Mouse (Mus musculus): ENCODE data around the gene Pafah2. TPM values are rescaled to one million over a fixed set of nuclear protein-coding genes. Genes with fewer than 3 reads are reported as not detected.

The Pafah2 gene
- 6.3 and 6.4 TPM in 2 replicates for polyA plus RNA-seq (2016; fragmentation: Nextera tagmentation; extraction: Ambion mirVana)

DNA sequence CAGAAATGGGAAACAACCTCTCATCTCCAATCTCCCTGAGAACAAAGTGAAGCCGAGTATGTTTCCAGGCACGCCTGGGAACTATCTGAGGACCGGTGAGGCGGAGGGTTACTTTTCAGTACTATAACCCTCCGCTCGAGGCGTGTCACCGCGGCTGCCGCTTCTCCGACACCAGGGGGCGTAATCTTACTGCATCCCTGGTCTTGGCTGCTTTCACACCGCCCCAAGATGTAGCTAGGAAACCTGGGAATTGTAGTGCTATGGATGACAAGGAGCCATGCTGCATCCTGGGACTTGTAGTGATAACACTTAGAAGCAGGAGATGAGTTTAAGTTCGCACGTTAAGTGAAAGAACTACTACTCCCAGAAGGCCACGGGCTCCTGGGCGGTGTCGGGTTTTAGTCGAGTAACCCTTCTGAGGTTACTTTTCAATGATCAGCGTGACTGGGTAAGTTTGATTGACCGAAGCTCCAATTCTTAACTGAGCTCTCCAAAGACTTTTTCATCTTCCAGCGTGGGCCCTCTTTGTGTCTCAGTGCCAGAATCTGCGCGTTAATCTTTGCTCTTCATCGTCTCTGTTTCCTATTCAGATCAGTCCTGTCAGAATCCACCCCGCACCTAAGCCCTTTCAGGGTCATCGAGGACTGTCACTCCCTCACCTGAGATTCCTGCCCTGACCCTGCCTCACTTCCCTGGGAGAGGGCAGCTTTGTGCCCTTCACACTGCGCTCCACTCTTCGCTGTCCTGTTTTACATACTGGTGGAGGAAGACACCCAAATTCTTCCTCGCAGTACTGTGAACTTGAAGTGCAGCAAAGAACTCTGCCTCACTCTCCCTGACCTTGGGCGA is at the start of gene Pafah2:
Gene Pafah2, plus strand, starts transcription at position 344 of the 849 bp plus-strand sequence.
- WGBS = under 1% methylated on average over 31 of the region's 31 CpGs
- peak; percentile 91 for DNase-seq (ENCODE audit: extremely low spot score, low spot score)
- no peaks in the 10 kb centered on the region for H3K27me3 ChIP-seq (ENCODE audit: poor library complexity, severe bottlenecking)
- peak within 1 kb of the TSS; percentile 83 for H3K27ac ChIP-seq
- no peaks in the 10 kb centered on the region for H3K36me3 ChIP-seq (replicated peaks)
- H3K9me3 ChIP-seq = peaks cover 4% of the 10 kb centered on the region
- peaks cover 45% of the 10 kb centered on the region for H3K4me1 ChIP-seq
- H3K4me3 ChIP-seq = peak within 1 kb of the TSS; percentile 58

DNA sequence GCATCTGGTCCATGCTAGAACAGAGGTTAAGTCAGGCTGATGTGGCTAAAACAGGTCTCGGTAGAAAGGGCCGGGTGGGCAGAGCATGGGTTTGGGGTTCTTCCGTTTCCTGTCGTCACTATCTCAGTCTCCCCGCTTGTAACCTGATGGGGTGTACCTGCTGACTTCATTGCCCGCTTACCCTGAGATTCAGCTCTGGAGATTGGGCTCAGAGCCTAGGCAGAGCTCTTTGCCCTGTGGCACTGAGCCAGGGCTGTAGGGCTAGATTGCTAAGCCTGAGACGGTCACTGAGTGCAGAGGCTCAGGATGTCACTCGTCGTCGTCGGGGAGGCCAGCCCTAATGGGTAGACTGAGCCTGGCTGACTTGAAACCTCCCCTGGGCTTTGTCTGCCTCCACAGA is 48.0 kb upstream of the Pafah2 start:
- 82% methylated on average over 11 of the region's 11 CpGs for WGBS
- H3K4me1 ChIP-seq = peaks cover 26% of the 10 kb centered on the region

DNA sequence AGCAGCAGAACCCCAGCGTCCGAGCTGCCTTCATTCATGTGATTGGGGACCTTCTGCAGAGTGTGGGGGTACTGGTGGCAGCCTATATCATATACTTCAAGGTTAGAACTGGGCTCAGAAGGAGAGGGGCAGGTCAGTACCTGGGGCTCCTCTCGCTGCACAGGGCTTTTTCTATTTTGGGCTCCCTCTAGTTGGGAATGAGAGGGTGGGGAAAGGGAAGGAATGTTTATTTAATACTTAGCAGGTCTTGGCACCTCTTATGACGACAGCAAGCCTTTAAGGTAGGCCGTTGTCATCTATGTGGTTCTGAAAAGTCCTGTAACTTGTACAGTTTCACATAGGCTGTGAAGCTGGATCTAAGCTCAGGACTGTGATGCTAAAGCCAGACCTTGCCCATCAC is 47.6 kb upstream of the Pafah2 start:
- Histone ChIP-seq H3K27ac (no peak overlapping the region), H3K27me3 (ENCODE audit: poor library complexity, severe bottlenecking) (peaks cover 46% of the 10 kb centered on the region), H3K4me3 (no peak overlapping the region), H3K9me3 (no peaks in the 10 kb centered on the region), H3K4me1 (peaks cover 22% of the 10 kb centered on the region), H3K36me3 (replicated peaks) (no peaks in the 10 kb centered on the region)
- DNase-seq (ENCODE audit: extremely low spot score, low spot score) = no peak
- 86% methylated on average over 5 of the region's 5 CpGs for WGBS

More for the DNA sequence above, 48.0 kb upstream of the Pafah2 start:
- DNase-seq (ENCODE audit: extremely low spot score, low spot score) = no peak
- Histone ChIP-seq H3K4me3 (no peak overlapping the region), H3K27ac (no peak overlapping the region), H3K27me3 (ENCODE audit: poor library complexity, severe bottlenecking) (peaks cover 50% of the 10 kb centered on the region), H3K9me3 (no peaks in the 10 kb centered on the region), H3K36me3 (replicated peaks) (no peaks in the 10 kb centered on the region)

DNA sequence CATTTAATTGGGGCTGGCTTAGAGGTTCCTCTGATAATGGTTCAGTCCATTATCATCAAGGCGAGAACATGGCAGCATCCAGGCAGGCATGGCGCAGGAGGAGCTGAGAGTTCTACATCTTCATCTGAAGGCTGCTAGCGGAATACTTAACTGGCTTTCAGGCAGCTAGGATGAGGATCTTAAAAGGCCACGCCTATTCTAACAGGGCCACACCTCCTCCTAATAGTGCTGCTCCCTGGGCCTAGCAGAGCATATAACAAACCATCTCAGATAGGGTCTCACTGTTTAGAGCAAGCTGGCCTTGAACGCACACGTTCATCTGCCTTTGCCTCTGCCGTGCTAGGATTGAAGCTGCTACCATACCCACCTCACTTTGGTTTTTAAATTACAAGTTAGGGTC is 46.3 kb upstream of the Pafah2 start:
- no peak overlapping the region for H3K27ac ChIP-seq
- peaks cover 33% of the 10 kb centered on the region for H3K27me3 ChIP-seq (ENCODE audit: poor library complexity, severe bottlenecking)
- peaks cover 17% of the 10 kb centered on the region for H3K4me1 ChIP-seq
- H3K9me3 ChIP-seq = no peaks in the 10 kb centered on the region
- no peaks in the 10 kb centered on the region for H3K36me3 ChIP-seq (replicated peaks)
- H3K4me3 ChIP-seq = no peak overlapping the region
- 90% methylated on average over 7 of the region's 7 CpGs for WGBS
- DNase-seq (ENCODE audit: extremely low spot score, low spot score) = no peak

DNA sequence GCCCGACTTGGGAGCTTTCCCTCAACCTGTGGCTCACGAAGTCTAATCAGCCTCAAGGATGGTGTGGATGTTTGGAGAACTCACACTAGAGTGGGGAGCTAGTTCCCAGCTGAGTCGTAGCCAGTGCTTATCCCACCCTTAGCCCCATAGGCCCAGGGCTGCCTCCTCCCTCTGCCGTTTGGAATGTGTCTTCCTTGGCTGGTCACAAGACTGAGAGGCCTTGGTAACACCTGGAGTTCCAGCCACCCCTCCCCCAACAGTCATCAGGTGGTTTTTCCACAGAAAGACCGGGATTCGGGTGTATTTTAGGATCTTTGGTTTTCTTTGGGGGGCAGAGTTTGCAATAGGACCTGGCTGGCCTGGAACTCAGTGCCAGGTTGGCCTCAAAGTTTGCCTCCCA is 45.5 kb upstream of the Pafah2 start:
- H3K4me3 ChIP-seq = no peak overlapping the region

DNA sequence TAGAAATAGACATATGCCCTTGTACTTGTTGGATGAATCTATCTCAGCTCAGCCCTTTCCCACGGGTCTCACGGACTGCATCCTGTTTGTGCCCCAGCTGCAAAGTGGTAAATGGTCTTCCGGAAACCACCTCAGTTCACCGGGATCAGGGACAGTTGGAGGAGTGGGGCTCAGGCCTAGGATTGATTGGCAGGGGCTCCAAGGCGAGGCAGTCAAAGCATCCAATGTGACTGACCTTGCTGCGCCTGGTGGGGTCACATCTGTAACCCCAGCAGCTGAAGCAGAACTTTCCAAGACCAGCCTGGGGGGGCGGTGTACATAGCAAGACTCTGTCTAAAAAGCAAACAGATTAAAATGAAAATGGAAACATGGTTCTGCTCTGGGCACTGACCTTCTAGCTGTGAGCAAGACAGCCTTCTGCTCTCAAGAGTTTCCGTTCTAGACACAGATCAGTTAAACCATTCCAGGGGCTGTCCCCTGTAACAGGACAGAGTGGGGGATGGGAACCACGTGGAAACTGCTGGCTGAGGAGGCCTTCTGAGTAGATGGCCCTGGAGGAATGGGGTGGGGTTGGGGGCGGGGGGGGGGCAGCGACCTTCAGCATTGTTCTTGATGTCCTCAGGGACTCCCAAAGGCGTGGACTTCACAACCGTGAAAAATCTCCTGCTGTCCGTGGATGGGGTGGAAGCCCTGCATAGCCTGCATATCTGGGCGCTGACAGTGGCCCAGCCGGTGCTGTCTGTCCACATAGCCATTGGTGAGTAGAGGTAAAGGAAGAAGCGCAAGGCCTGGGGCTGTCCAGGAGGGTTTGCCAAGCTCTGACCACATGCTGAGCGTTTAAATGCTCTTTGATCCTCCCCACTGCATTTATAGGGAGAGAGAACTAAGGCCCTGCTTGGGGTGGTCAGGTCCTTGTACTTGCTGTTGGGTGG is 44.5 kb upstream of the Pafah2 start:
- Histone ChIP-seq H3K4me1 (peaks cover 24% of the 10 kb centered on the region), H3K4me3 (no peak overlapping the region), H3K27me3 (ENCODE audit: poor library complexity, severe bottlenecking) (peaks cover 26% of the 10 kb centered on the region), H3K36me3 (replicated peaks) (no peaks in the 10 kb centered on the region), H3K9me3 (no peaks in the 10 kb centered on the region), H3K27ac (peak overlapping the region; percentile 51)
- WGBS = 55% methylated on average over 18 of the region's 18 CpGs
- DNase-seq (ENCODE audit: extremely low spot score, low spot score) = no peak

More for the DNA sequence above, 45.5 kb upstream of the Pafah2 start:
- DNase-seq (ENCODE audit: extremely low spot score, low spot score) = no peak
- Histone ChIP-seq H3K9me3 (no peaks in the 10 kb centered on the region), H3K27me3 (ENCODE audit: poor library complexity, severe bottlenecking) (peaks cover 32% of the 10 kb centered on the region), H3K4me1 (peaks cover 17% of the 10 kb centered on the region), H3K27ac (no peak overlapping the region), H3K36me3 (replicated peaks) (no peaks in the 10 kb centered on the region)
- 89% methylated on average over 6 of the region's 6 CpGs for WGBS

DNA sequence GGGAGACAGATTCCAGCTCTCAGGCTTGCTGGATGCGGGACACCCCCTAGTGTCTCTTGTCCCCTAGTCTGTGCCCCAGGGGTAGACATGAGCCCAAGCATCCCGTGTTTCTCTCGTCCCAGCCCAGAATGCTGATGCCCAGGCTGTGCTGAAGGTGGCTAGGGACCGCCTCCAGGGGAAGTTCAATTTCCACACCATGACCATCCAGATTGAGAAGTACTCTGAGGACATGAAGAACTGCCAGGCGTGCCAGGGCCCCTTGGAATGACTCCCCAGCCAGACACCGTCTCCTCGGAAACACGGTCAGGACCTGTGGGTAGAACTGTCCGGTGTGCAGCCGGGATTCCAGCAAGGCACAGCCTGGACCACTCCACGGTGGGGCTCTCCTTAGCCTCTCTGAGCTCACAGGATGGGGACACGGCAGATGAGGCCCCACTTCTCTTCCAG is 43.8 kb upstream of the Pafah2 start:
- H3K27me3 ChIP-seq (ENCODE audit: poor library complexity, severe bottlenecking) = peaks cover 23% of the 10 kb centered on the region
- H3K27ac ChIP-seq = peak overlapping the region; percentile 51
- H3K9me3 ChIP-seq = no peaks in the 10 kb centered on the region
- peaks cover 28% of the 10 kb centered on the region for H3K4me1 ChIP-seq
- H3K36me3 ChIP-seq (replicated peaks) = no peaks in the 10 kb centered on the region
- H3K4me3 ChIP-seq = no peak overlapping the region
- WGBS = 75% methylated on average over 12 of the region's 12 CpGs
- DNase-seq (ENCODE audit: extremely low spot score, low spot score) = no peak

DNA sequence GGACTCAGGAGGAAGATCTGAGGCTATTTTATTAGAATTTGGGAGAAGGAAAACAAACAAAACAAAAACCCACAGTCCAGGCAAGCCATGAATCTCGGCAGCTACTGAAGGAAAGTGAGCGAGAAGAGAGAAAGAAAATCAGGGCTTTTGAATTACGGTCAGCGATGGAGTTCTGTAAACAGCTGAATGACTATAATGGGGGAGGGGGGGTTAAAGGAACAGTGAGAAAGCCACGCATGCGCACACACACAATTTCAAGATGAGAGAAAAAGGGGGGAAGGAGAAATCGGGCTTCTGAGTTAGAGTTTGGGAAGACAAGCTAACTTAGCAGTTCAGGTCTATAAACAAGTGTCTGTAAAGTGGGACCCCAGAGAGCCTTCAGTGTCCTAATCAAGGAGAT is 43.2 kb upstream of the Pafah2 start:
- WGBS = 81% methylated on average over 7 of the region's 7 CpGs
- no peak overlapping the region for H3K4me3 ChIP-seq
- no peak overlapping the region for H3K27ac ChIP-seq
- H3K4me1 ChIP-seq = peaks cover 35% of the 10 kb centered on the region
- peaks cover 24% of the 10 kb centered on the region for H3K27me3 ChIP-seq (ENCODE audit: poor library complexity, severe bottlenecking)
- no peak for DNase-seq (ENCODE audit: extremely low spot score, low spot score)
- no peaks in the 10 kb centered on the region for H3K9me3 ChIP-seq
- no peaks in the 10 kb centered on the region for H3K36me3 ChIP-seq (replicated peaks)

DNA sequence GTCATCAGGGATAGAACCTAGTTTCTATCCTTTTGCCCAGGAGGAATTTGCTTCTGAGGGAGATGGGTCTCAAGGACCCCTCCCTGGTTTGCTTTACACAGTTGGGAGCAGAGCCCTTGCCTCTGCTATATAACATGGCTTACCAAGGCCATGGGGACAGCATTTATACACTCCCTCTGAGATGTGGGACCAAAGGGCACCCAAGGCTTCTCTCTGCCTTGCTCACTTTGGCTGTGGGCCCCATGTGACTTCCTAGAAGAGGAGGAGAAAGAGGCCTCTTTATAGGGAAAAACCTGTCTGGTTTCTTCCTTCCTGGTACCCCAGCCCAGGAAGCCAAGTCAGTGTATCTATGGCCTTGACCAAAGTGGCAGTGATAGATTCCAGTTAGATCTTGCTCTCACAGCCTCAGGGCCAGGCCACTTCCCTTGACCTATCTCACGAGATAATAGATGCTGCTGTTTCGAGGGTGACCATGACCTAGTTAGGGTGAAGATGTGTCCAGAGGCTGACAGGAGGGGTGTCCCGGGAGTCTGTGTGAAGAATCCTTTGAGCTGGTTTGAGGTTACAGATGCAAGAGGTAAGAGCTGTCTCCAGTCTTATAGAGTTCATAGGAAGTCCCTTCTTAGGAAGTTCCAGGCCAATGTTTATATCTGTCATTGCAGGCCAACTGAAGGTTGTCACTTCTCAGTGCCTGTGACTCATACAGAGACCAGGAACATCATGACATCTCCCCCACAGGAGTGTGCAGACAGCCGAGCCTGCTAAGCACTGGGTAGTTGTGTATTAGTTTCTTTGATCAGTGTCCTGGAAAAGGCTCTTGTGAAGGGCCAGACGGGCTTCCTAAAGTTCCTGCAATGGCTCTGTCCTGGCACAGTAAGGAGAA is 42.4 kb upstream of the Pafah2 start:
- H3K27ac ChIP-seq = no peak overlapping the region
- no peak for DNase-seq (ENCODE audit: extremely low spot score, low spot score)
- WGBS = 77% methylated on average over 5 of the region's 5 CpGs
- H3K36me3 ChIP-seq (replicated peaks) = no peaks in the 10 kb centered on the region
- no peak overlapping the region for H3K4me3 ChIP-seq
- H3K27me3 ChIP-seq (ENCODE audit: poor library complexity, severe bottlenecking) = peaks cover 29% of the 10 kb centered on the region
- no peaks in the 10 kb centered on the region for H3K9me3 ChIP-seq
- peaks cover 35% of the 10 kb centered on the region for H3K4me1 ChIP-seq

DNA sequence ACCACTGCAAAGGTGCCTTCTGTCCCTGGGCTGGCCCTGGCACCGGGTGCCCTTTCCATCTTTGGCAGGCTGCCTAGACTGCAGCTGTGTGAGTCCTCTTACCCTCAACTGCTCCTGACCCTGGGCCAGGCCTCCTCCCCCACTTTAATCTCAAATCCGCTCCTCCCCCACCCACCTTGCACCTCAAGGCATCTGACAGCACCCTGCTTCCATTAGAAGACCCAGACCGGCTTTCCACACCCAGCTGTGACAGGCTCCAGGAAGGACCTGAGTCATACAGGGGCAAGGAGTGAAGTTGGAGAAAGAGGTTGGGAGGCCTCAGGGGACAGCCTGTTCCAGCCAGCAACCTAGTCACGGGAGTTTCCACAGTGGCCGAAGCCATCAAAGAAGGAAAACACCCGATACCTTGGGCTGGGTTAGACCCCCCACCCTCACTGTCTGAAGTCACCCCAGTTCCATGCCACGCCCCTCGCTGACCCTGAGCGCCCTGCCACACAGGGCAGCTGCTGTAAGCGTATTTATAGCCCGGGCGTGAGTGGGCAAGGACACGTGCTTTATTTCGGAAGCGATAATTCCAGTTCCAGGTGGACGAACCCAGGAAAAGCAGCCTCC is 40.2 kb upstream of the Pafah2 start:
- Histone ChIP-seq H3K4me1 (peaks cover 35% of the 10 kb centered on the region), H3K9me3 (no peaks in the 10 kb centered on the region), H3K27me3 (ENCODE audit: poor library complexity, severe bottlenecking) (peaks cover 49% of the 10 kb centered on the region), H3K36me3 (replicated peaks) (no peaks in the 10 kb centered on the region), H3K27ac (no peak overlapping the region; the same call in 1 of the 2 replicates), H3K4me3 (no peak overlapping the region)
- WGBS = 60% methylated on average over 16 of the region's 16 CpGs
- no peak for DNase-seq (ENCODE audit: extremely low spot score, low spot score)

DNA sequence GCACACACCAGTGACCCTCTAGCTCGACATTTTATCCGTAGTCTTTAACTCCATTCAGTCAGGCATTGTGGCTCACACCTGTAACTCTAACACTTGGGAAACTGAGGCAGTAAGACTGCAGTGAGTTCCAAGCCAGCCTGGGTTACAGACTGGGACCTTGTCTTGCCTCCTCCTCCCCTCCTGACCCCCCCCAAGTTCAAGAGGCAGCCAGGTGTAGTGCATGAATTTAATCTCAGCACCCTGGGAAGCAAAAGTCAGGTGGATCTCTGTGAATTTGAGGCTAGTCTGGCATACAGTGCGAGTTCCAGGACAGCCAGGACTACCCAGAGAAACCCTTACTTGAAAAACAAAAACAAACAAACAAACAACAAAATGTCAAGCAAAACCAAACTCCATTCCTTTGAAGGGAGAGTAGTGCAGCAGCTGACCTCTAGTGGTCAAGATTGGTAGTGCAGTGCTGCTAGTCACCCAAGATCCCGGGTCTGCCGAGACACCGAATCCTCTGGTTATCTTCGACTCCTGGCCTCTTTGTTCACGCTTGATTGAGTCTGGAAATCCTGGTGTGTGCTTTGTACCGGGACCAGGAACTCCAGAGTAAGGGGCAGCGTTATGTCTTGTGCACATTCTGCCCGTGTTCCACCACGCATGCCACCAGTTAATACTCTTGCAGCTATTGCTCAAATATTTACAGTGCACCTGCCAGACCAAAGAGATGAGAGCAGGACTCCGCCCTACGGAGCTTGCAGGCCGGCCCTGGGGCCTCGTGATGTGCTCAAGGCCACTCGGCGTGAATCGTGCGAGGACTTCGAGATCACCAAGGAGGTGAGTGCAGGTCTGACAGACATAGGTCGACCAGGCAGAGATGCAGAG is 39.3 kb upstream of the Pafah2 start:
- Histone ChIP-seq H3K27ac (no peak overlapping the region; the same call in 1 of the 2 replicates), H3K4me1 (peaks cover 30% of the 10 kb centered on the region), H3K4me3 (peak overlapping the region; percentile 35), H3K9me3 (no peaks in the 10 kb centered on the region), H3K36me3 (replicated peaks) (no peaks in the 10 kb centered on the region), H3K27me3 (ENCODE audit: poor library complexity, severe bottlenecking) (peaks cover 50% of the 10 kb centered on the region)
- DNase-seq (ENCODE audit: extremely low spot score, low spot score) = peak; percentile 64
- WGBS = 17% methylated on average over 22 of the region's 22 CpGs

All from forebrain, embryonic 10.5 days (tissue).